Mouse (Mus musculus) hindbrain, embryonic 15.5 days (tissue): ENCODE data around the gene Rps7. TPM values are rescaled to one million over a fixed set of nuclear protein-coding genes. Genes with fewer than 3 reads are reported as not detected.

ENCODE experiments used
- ATAC-seq: fragments of 200-750 bp; cut with Nextera tagmentation; 2 replicates; pipeline ENCODE4 v1.8.0; 2017; ENCODE audit warnings: low read depth, moderate number of reproducible peaks, moderate TSS enrichment; ENCODE audit not compliant: low FRiP score
- H3K27ac ChIP-seq: fragments of 300-500 bp; sonication (generic); replicated peaks from 2 replicates; pipeline ENCODE4 v1.5.1; 2015; ENCODE audit warnings: mild to moderate bottlenecking, inconsistent platforms
- H3K27me3 ChIP-seq: fragments of 300-500 bp; sonication (generic); 2 replicates; pipeline ENCODE4 v1.6.1; 2015; ENCODE audit warnings: control low read depth, inconsistent platforms
- H3K36me3 ChIP-seq: fragments of 300-500 bp; sonication (generic); 2 replicates; pipeline ENCODE4 v1.6.1; 2015; ENCODE audit warnings: control low read depth, inconsistent platforms
- H3K4me1 ChIP-seq: fragments of 300-500 bp; sonication (generic); replicated peaks from 2 replicates; pipeline ENCODE4 v1.6.1; 2015; ENCODE audit warnings: control low read depth, inconsistent platforms
- H3K4me2 ChIP-seq: fragments of 300-500 bp; sonication (generic); 2 replicates; pipeline ENCODE4 v1.6.1; 2015; ENCODE audit warnings: moderate library complexity, mild to moderate bottlenecking, inconsistent platforms
- H3K4me3 ChIP-seq: fragments of 300-500 bp; sonication (generic); 2 replicates; pipeline ENCODE4 v1.5.1; 2015; ENCODE audit warnings: mild to moderate bottlenecking, inconsistent platforms
- H3K9ac ChIP-seq: fragments of 300-500 bp; sonication (generic); 2 replicates; pipeline ENCODE4 v1.6.1; 2015; ENCODE audit warnings: inconsistent platforms
- H3K9me3 ChIP-seq: fragments of 300-500 bp; sonication (generic); 2 replicates; pipeline ENCODE4 v1.6.1; 2016; ENCODE audit warnings: control low read depth, inconsistent platforms
- WGBS: fragments of 180-500 bp; shearing (Covaris S2); methylation state at CpG from one replicate; pipeline ENCODE4 v1.1.7; 2015; 5-methylcytosine and 5-hydroxymethylcytosine counted together
- polyA plus RNA-seq: library from polyadenylated mRNA; unstranded; fragments of >200 nt; fragmentation: Nextera tagmentation; extraction: Ambion mirVana; gene quantifications from 2 replicates; pipeline ENCODE4 v1.2.1, GENCODE M21; 2015

Rps7 gene
- polyA plus RNA-seq, 1 experiment from 2014 or later, result 389 TPM

DNA sequence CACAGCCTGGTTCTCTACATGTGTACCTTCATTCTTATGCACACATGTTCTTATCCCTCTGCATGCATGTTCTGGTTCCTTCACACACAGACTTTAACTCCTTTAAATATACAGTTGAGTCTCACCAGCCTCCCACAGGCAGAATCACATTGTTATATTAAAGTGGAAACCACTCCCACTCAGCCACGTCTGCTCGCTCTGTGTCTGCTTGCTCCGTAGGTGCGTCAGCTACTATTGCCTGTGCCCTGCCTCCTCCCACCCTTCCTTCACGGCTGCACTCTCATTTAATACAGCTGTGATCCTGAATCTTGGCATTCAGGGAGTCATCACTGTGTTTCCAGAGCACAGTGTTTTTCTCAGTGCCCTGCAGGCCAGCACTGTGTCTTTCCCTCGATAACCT, 23.4 kb downstream of the Rps7 start:
- Histone ChIP-seq H3K4me1 (peaks cover 23% of the 10 kb centered on the region), H3K27me3 (no peaks in the 10 kb centered on the region), H3K4me3 (no peak overlapping the region), H3K9me3 (no peaks in the 10 kb centered on the region), H3K27ac (no peak overlapping the region), H3K36me3 (no peaks in the 10 kb centered on the region), H3K9ac (no peak overlapping the region), H3K4me2 (no peak overlapping the region)
- 57% methylated on average over 6 of the region's 6 CpGs for WGBS
- no peak for ATAC-seq

DNA sequence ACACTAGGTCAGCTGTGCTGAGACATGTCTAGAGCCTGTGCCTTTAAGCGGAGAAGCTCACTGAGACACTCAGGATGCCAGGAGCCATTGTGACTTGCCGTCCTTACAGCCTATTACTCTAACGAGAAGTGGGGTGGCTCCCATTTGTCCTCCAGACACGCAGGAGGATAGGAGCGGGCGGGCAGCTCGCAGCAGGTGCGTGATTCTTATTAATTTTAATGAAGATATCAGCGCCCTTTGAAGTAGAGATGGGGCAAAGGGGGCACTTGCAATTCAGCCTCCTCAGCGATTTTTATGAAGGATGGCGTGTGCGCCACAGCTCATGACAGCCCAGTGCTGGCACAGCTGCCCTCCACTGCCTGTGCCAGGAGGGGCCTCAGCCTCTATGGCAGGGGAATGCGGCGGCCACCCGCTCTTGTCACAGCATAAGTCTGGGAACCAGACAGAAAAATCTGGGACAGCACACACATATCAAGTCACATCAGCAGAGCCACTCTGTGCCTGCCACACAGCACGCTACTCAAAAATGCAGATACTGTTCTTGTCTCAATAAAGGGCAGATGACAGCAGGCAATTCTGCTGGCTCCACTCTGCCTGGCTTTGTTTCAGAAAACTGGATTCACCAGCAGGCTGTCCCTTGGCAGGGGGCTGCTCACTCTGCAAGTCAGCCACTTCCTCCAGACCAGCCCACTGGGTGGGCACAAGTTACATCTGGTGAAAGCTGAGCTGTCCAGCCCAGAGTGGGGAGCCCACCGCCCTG, 28.0 kb downstream of the Rps7 start:
- peak overlapping the region; percentile 23 for H3K4me3 ChIP-seq
- peak overlapping the region; percentile 82 for H3K27ac ChIP-seq
- no peaks in the 10 kb centered on the region for H3K9me3 ChIP-seq
- H3K9ac ChIP-seq, result 0 out of 2 replicates have a peak overlapping the region, but pooled peaks have one; percentile 17
- WGBS, result 22% methylated on average over 17 of the region's 17 CpGs
- H3K36me3 ChIP-seq, result no peaks in the 10 kb centered on the region
- peaks cover 20% of the 10 kb centered on the region for H3K4me1 ChIP-seq
- no peaks in the 10 kb centered on the region for H3K27me3 ChIP-seq
- peak; percentile 89 for ATAC-seq
- H3K4me2 ChIP-seq, result peak overlapping the region; percentile 45

DNA sequence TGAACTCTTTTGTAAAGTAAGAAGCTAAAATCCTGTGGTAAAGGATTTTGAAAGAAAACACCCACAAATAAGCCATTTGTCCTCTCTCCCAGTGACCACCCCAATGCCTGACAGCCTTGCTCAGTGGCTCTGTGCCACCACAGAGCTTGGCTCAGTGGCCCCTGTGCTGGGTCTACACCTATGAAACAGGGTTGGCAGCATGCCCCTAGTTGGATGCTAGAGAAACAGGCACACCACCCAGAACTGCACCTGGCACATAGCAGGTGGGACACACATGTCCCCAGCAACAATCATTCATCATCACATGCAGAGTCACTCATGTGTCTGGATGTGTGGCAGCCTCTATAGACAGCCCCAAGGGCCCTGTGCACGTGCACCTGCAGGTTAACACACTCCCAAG, 32.3 kb downstream of the Rps7 start:
- no peak overlapping the region for H3K9ac ChIP-seq
- H3K27ac ChIP-seq, result no peak overlapping the region
- no peaks in the 10 kb centered on the region for H3K9me3 ChIP-seq
- WGBS, result 60% methylated on average over 1 of the region's 1 CpGs
- H3K4me3 ChIP-seq, result no peak overlapping the region
- no peak overlapping the region for H3K4me2 ChIP-seq
- H3K27me3 ChIP-seq, result no peaks in the 10 kb centered on the region
- H3K4me1 ChIP-seq, result peaks cover 29% of the 10 kb centered on the region
- H3K36me3 ChIP-seq, result no peaks in the 10 kb centered on the region
- no peak for ATAC-seq

DNA sequence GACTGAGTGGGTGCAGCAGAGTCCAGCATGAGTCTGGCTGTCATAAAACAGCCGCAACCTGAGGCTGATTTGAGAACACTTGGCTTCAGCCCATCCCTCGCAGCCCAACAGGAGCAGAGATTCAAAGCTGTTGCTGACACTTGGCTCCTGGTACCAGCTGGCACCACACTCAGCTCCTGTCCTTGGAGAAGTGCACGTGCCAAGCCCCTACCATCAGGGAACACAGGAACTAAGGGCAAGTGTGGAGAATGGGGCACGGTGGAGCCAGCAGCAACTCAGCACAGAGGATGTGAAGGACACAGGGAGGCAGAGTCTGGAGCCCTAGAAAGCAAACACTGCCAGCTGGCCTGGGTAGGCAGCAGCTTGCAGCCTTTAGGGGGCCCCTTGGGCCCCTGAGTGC, 33.5 kb downstream of the Rps7 start:
- Histone ChIP-seq H3K9ac (no peak overlapping the region), H3K36me3 (no peaks in the 10 kb centered on the region), H3K4me3 (no peak overlapping the region), H3K9me3 (no peaks in the 10 kb centered on the region), H3K4me2 (no peak overlapping the region), H3K4me1 (peaks cover 17% of the 10 kb centered on the region), H3K27me3 (no peaks in the 10 kb centered on the region), H3K27ac (peak overlapping the region; percentile 57; the same call in 1 of the 2 replicates)
- WGBS, result 15% methylated on average over 4 of the region's 4 CpGs
- peak; percentile 85 for ATAC-seq

DNA sequence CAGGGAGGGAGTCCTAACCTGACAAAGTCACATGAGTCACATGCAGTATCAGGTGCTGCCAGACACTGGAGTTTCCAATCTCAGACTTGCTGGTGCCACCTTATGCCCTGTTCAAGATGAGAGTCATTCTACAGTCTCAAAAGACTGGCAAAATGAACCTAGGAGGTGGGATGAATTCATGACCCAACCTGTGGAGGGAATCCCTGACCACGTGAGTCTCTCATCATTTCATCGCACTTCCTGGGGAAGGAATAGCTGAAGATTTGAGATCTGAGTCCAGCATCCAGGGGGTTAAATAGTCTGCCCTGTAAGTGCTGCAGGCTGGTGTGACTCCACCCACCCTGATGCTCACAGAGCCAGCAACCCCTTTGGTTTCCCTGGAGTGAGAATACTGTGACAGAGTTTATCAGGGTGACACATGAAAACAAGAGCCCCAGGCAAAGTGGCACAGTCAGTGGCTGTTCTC, 37.2 kb downstream of the Rps7 start:
- peaks cover 12% of the 10 kb centered on the region for H3K4me1 ChIP-seq
- no peak for ATAC-seq
- H3K9me3 ChIP-seq, result no peaks in the 10 kb centered on the region
- H3K4me3 ChIP-seq, result no peak overlapping the region
- H3K4me2 ChIP-seq, result no peak overlapping the region
- no peak overlapping the region for H3K9ac ChIP-seq
- H3K27me3 ChIP-seq, result no peaks in the 10 kb centered on the region
- no peaks in the 10 kb centered on the region for H3K36me3 ChIP-seq
- H3K27ac ChIP-seq, result no peak overlapping the region
- 67% methylated on average over 2 of the region's 2 CpGs for WGBS

DNA sequence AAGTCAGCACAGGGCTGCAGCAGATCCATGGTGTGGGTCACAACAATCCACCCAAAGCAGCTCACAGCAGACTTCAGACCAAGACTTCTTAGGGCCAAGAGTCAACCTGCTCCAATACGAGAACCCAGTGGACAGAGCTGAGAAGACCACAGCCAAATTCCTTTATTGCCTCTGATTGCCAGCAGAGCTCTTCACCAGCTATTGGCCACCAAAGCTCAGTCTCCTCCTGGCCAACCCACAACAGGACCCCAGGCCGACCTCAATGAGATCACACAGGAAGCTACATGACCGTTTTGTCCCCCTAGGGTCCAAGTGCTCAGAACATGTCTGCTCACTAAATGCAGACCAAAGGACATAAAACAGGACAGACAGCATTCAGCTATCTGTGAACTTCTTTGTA, 37.6 kb downstream of the Rps7 start:
- no peak overlapping the region for H3K4me2 ChIP-seq
- H3K27ac ChIP-seq, result no peak overlapping the region
- ATAC-seq, result no peak
- no peaks in the 10 kb centered on the region for H3K27me3 ChIP-seq
- peaks cover 12% of the 10 kb centered on the region for H3K4me1 ChIP-seq
- WGBS, result 72% methylated on average over 3 of the region's 3 CpGs
- no peaks in the 10 kb centered on the region for H3K36me3 ChIP-seq
- no peak overlapping the region for H3K9ac ChIP-seq
- H3K4me3 ChIP-seq, result no peak overlapping the region
- H3K9me3 ChIP-seq, result no peaks in the 10 kb centered on the region

DNA sequence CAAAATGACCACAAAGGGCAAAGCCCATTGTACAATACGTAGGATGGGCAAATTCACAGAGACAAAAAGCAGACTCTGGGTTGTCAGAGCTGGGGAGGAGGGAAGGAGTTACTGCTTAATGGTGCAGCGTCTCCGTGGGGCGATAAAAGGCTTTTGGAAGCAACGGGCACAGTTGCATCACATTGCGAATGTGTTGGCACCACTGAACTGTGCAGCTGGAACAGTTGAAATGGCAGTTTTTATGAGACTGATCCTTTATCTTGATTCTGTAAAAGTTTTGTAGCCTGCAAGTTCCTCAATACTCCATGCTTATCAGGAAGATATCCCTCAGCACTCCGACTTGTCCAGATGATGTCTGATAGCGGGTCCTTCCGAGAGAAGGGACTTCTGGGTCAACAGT, 38.1 kb downstream of the Rps7 start:
- no peak overlapping the region for H3K4me2 ChIP-seq
- H3K27ac ChIP-seq, result no peak overlapping the region
- no peak for ATAC-seq
- no peaks in the 10 kb centered on the region for H3K36me3 ChIP-seq
- no peak overlapping the region for H3K9ac ChIP-seq
- no peaks in the 10 kb centered on the region for H3K9me3 ChIP-seq
- 70% methylated on average over 9 of the region's 9 CpGs for WGBS
- peaks cover 12% of the 10 kb centered on the region for H3K4me1 ChIP-seq
- no peak overlapping the region for H3K4me3 ChIP-seq
- no peaks in the 10 kb centered on the region for H3K27me3 ChIP-seq

DNA sequence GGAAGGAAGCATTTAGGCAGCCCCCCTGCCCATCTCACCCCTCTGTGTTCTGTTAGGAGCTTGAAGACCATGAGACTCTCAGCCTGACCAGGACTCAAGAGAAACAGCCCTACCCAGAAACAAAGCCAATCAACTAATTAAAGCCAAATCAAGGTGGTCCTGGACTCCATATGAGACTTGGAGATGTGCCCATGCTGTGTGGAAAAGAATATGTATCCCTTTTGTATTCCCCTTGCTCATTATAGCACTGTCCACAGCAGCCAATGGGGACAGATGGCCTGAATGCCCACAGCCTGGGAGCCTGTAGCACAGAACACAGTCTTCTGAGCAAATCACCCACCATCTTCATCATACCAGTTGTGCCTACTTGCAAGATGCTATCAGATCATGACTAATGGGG, 38.9 kb downstream of the Rps7 start:
- ATAC-seq, result no peak
- H3K36me3 ChIP-seq, result no peaks in the 10 kb centered on the region
- H3K4me1 ChIP-seq, result peaks cover 5% of the 10 kb centered on the region; the same call in 1 of the 2 replicates
- no peak overlapping the region for H3K4me2 ChIP-seq
- no peaks in the 10 kb centered on the region for H3K27me3 ChIP-seq
- no peak overlapping the region for H3K27ac ChIP-seq
- no peaks in the 10 kb centered on the region for H3K9me3 ChIP-seq
- H3K9ac ChIP-seq, result no peak overlapping the region
- H3K4me3 ChIP-seq, result no peak overlapping the region

DNA sequence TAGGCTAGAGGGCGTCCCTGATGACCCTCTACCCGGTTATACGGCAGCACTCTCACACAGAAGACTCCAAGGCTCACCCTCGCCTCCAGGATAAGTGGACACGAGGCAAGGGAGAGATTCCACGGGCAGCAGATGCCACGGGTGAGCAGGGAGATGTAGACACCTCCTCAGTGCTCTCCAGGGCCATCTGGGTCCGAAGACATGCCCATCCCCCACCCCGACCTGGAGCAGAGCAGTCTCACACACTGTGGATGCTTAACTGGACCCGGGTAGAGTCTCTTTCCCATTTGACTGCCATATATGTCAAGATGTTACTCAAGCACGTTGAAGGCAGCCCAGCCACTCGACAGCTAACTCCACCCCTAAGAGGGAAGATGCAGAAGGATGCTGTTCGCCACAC, 45.3 kb downstream of the Rps7 start:
- ATAC-seq, result no peak; the same call in 1 of the 2 replicates
- 51% methylated on average over 13 of the region's 13 CpGs for WGBS
- Histone ChIP-seq H3K4me2 (0 out of 2 replicates have a peak overlapping the region, but pooled peaks have one; percentile 64), H3K4me3 (no peak overlapping the region), H3K4me1 (peaks cover 32% of the 10 kb centered on the region), H3K9ac (no peak overlapping the region), H3K27ac (peak overlapping the region; percentile 79), H3K9me3 (no peaks in the 10 kb centered on the region), H3K27me3 (no peaks in the 10 kb centered on the region), H3K36me3 (no peaks in the 10 kb centered on the region)

DNA sequence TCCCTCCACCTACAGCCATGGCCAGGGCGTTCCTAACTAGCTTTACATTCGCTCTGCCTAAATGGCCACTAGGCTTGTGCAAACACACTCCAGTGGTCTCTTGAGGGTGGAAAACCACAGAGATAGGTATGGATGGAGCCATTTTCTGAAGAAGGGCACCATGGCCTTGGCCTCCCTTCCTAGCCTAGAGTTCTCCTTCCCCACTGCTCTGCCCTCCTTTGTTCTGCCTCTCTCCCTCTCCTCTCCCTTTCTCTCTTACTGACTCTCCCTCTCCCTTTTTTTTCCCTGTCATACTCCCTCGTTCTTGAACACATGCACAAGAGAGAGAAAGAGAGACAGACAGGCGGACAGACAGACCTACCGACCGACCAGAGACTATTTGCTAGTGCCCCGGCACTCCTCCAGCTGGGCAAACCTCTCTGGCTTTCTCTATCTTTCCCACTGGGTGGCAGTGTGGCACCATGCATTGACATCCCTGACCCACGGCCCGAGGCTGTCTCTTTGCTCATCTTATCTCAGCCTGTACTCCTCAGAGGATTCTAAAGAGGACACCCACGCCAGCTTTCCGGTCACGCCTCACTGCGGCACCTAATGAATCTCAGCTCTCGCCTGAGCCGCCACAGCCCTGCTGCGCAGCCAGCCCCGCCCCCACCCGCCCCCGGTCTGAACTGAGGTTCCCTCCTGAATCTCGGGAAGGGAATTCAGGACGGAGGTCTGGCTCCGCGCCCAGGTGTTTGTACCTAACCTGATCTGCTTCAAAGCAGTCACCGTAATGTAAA, 46.5 kb downstream of the Rps7 start:
- Histone ChIP-seq H3K4me3 (peak overlapping the region; percentile 35), H3K4me1 (peaks cover 32% of the 10 kb centered on the region), H3K36me3 (no peaks in the 10 kb centered on the region), H3K9ac (peak overlapping the region; percentile 35), H3K9me3 (no peaks in the 10 kb centered on the region), H3K27ac (peak overlapping the region; percentile 79), H3K27me3 (no peaks in the 10 kb centered on the region), H3K4me2 (peak overlapping the region; percentile 64)
- ATAC-seq, result peak; percentile 95
- WGBS, result 7% methylated on average over 24 of the region's 24 CpGs

DNA sequence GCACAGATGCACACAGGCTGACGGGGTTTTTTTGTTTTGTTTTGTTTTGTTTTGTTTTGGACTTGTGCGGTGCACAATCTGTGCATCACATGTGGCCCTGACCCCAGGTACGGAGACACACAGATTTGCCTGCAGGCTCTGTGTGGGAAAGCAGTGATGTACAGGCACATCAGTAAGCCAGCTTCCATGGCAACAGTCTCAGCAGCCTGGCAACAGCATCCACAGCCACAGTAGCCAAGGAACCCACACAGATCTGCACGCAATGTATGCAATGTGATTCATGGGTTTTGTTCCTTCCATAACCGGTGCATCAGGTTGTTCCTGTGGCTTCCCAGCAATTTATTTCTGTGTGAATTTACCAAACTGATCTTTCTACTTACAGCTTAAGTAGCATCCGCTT, 47.8 kb downstream of the Rps7 start:
- peak overlapping the region; percentile 79 for H3K27ac ChIP-seq
- H3K27me3 ChIP-seq, result no peaks in the 10 kb centered on the region
- no peak overlapping the region for H3K4me3 ChIP-seq
- no peak overlapping the region for H3K4me2 ChIP-seq
- H3K36me3 ChIP-seq, result no peaks in the 10 kb centered on the region
- 36% methylated on average over 6 of the region's 6 CpGs for whole genome bisulfite sequencing
- H3K9me3 ChIP-seq, result no peaks in the 10 kb centered on the region
- no peak for ATAC-seq
- H3K4me1 ChIP-seq, result peaks cover 32% of the 10 kb centered on the region
- H3K9ac ChIP-seq, result no peak overlapping the region

DNA sequence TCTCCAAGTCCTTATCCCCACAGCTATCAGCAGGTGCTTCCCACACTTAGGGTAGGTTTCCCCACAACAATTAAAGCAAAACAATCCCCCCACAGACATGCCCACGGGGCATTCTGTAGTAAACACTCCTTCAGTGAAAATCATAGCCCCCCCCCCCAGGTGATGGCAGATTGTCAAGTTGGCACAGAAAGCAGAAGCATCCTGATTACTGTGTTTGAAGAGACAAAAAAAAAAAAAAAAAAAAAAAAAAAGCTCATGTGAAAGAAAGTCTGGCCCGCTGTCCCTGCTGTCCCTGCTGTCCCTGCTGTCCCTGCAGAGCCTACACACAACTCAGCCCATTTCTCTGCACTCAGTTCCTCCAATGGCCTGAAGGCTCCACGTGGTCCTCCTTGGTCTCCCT, 51.7 kb downstream of the Rps7 start:
- Histone ChIP-seq H3K4me3 (no peak overlapping the region), H3K9me3 (no peaks in the 10 kb centered on the region), H3K27me3 (no peaks in the 10 kb centered on the region), H3K27ac (no peak overlapping the region), H3K4me2 (no peak overlapping the region), H3K36me3 (no peaks in the 10 kb centered on the region), H3K4me1 (peaks cover 17% of the 10 kb centered on the region), H3K9ac (no peak overlapping the region)
- ATAC-seq, result no peak
- 49% methylated on average over 3 of the region's 3 CpGs for WGBS
